Mouse (Mus musculus): ENCODE data around the gene Rpgrip1l. TPM values are rescaled to one million over a fixed set of nuclear protein-coding genes. Genes with fewer than 3 reads are reported as not detected.

Rpgrip1l gene
- polyA plus RNA-seq, 1 experiment from 2014 or later: 9.3 TPM

GRCm38 (mm10) chr8:91286237-91286636, 26.8 kb downstream of the Rpgrip1l start:
- WGBS: 72% methylated on average over 8 of the region's 8 CpGs

GRCm38 (mm10) chr8:91283815-91284214, 29.2 kb downstream of the Rpgrip1l start:
- Histone ChIP-seq H3K27ac (no peak overlapping the region), H3K4me2 (replicated peaks) (no peak overlapping the region), H3K36me3 (no peaks in the 10 kb centered on the region), H3K9me3 (no peaks in the 10 kb centered on the region), H3K27me3 (replicated peaks) (no peaks in the 10 kb centered on the region), H3K4me3 (replicated peaks) (no peak overlapping the region), H3K4me1 (replicated peaks) (no peaks in the 10 kb centered on the region), H3K9ac (no peak overlapping the region)
- ATAC-seq: no peak
- 86% methylated on average over 1 of the region's 1 CpGs for WGBS

More at GRCm38 (mm10) chr8:91286237-91286636, 26.8 kb downstream of the Rpgrip1l start:
- no peak overlapping the region for H3K9ac ChIP-seq
- no peak for ATAC-seq
- H3K27ac ChIP-seq: no peak overlapping the region
- no peak overlapping the region for H3K4me2 ChIP-seq (replicated peaks)
- H3K36me3 ChIP-seq: no peaks in the 10 kb centered on the region
- no peaks in the 10 kb centered on the region for H3K4me1 ChIP-seq (replicated peaks)
- H3K9me3 ChIP-seq: no peaks in the 10 kb centered on the region
- H3K4me3 ChIP-seq (replicated peaks): no peak overlapping the region
- no peaks in the 10 kb centered on the region for H3K27me3 ChIP-seq (replicated peaks)

- H3K4me1 ChIP-seq (replicated peaks): no peaks in the 10 kb centered on the region
- H3K9me3 ChIP-seq: no peaks in the 10 kb centered on the region
- no peak overlapping the region for H3K4me2 ChIP-seq (replicated peaks)
- no peaks in the 10 kb centered on the region for H3K36me3 ChIP-seq
- no peak for ATAC-seq
- 74% methylated on average over 5 of the region's 5 CpGs for WGBS
- H3K27ac ChIP-seq: no peak overlapping the region
- H3K27me3 ChIP-seq (replicated peaks): no peaks in the 10 kb centered on the region
- no peak overlapping the region for H3K4me3 ChIP-seq (replicated peaks)
- H3K9ac ChIP-seq: no peak overlapping the region
Measured at GRCm38 (mm10) chr8:91282655-91283054, 30.4 kb downstream of the Rpgrip1l start.

- H3K27ac ChIP-seq: no peak overlapping the region
- H3K4me2 ChIP-seq (replicated peaks): no peak overlapping the region
- H3K9ac ChIP-seq: no peak overlapping the region
- ATAC-seq: no peak
- no peaks in the 10 kb centered on the region for H3K9me3 ChIP-seq
- WGBS: 76% methylated on average over 8 of the region's 8 CpGs
- no peaks in the 10 kb centered on the region for H3K36me3 ChIP-seq
- no peak overlapping the region for H3K4me3 ChIP-seq (replicated peaks)
- no peaks in the 10 kb centered on the region for H3K27me3 ChIP-seq (replicated peaks)
- H3K4me1 ChIP-seq (replicated peaks): no peaks in the 10 kb centered on the region
Measured at GRCm38 (mm10) chr8:91281545-91281944, 31.5 kb downstream of the Rpgrip1l start.

- Histone ChIP-seq H3K4me2 (replicated peaks) (no peak overlapping the region), H3K36me3 (no peaks in the 10 kb centered on the region), H3K9ac (no peak overlapping the region), H3K4me1 (replicated peaks) (no peaks in the 10 kb centered on the region), H3K9me3 (no peaks in the 10 kb centered on the region), H3K27ac (no peak overlapping the region), H3K27me3 (replicated peaks) (no peaks in the 10 kb centered on the region), H3K4me3 (replicated peaks) (no peak overlapping the region)
- ATAC-seq: no peak
- 65% methylated on average over 11 of the region's 11 CpGs for WGBS
Measured at GRCm38 (mm10) chr8:91280467-91281212, 32.4 kb downstream of the Rpgrip1l start.

- Histone ChIP-seq H3K9ac (no peak overlapping the region), H3K9me3 (no peaks in the 10 kb centered on the region), H3K27me3 (replicated peaks) (no peaks in the 10 kb centered on the region), H3K27ac (no peak overlapping the region), H3K4me1 (replicated peaks) (no peaks in the 10 kb centered on the region), H3K4me2 (replicated peaks) (no peak overlapping the region), H3K36me3 (no peaks in the 10 kb centered on the region), H3K4me3 (replicated peaks) (no peak overlapping the region)
- ATAC-seq: no peak
- WGBS: 86% methylated on average over 5 of the region's 5 CpGs
Measured at GRCm38 (mm10) chr8:91278060-91278459, 35.0 kb downstream of the Rpgrip1l start.

GRCm38 (mm10) chr8:91276337-91276736, 36.7 kb downstream of the Rpgrip1l start:
- Histone ChIP-seq H3K9me3 (no peaks in the 10 kb centered on the region), H3K27ac (no peak overlapping the region), H3K36me3 (no peaks in the 10 kb centered on the region), H3K4me2 (replicated peaks) (no peak overlapping the region), H3K4me1 (replicated peaks) (no peaks in the 10 kb centered on the region), H3K4me3 (replicated peaks) (no peak overlapping the region), H3K9ac (no peak overlapping the region), H3K27me3 (replicated peaks) (no peaks in the 10 kb centered on the region)
- ATAC-seq: no peak
- 94% methylated on average over 2 of the region's 2 CpGs for WGBS

- no peak for ATAC-seq
Measured at GRCm38 (mm10) chr8:91273493-91273892, 39.6 kb downstream of the Rpgrip1l start.

GRCm38 (mm10) chr8:91269374-91269958, 43.6 kb downstream of the Rpgrip1l start:
- WGBS: 71% methylated on average over 2 of the region's 2 CpGs

More at GRCm38 (mm10) chr8:91273493-91273892, 39.6 kb downstream of the Rpgrip1l start:
- no peaks in the 10 kb centered on the region for H3K27me3 ChIP-seq (replicated peaks)
- no peak overlapping the region for H3K9ac ChIP-seq
- H3K27ac ChIP-seq: no peak overlapping the region
- no peaks in the 10 kb centered on the region for H3K36me3 ChIP-seq
- 95% methylated on average over 5 of the region's 5 CpGs for WGBS
- H3K9me3 ChIP-seq: no peaks in the 10 kb centered on the region
- no peaks in the 10 kb centered on the region for H3K4me1 ChIP-seq (replicated peaks)
- no peak overlapping the region for H3K4me3 ChIP-seq (replicated peaks)
- H3K4me2 ChIP-seq (replicated peaks): no peak overlapping the region

GRCm38 (mm10) chr8:91264564-91264963, 48.5 kb downstream of the Rpgrip1l start:
- no peaks in the 10 kb centered on the region for H3K36me3 ChIP-seq
- ATAC-seq: no peak

More at GRCm38 (mm10) chr8:91269374-91269958, 43.6 kb downstream of the Rpgrip1l start:
- Histone ChIP-seq H3K4me1 (replicated peaks) (no peaks in the 10 kb centered on the region), H3K36me3 (no peaks in the 10 kb centered on the region), H3K27ac (no peak overlapping the region), H3K9me3 (no peaks in the 10 kb centered on the region), H3K9ac (no peak overlapping the region), H3K4me2 (replicated peaks) (no peak overlapping the region), H3K27me3 (replicated peaks) (no peaks in the 10 kb centered on the region), H3K4me3 (replicated peaks) (no peak overlapping the region)
- ATAC-seq: no peak

GRCm38 (mm10) chr8:91263939-91264338, 49.1 kb downstream of the Rpgrip1l start:
- ATAC-seq: no peak
- 72% methylated on average over 3 of the region's 3 CpGs for WGBS

More at GRCm38 (mm10) chr8:91264564-91264963, 48.5 kb downstream of the Rpgrip1l start:
- Histone ChIP-seq H3K4me2 (replicated peaks) (no peak overlapping the region), H3K27me3 (replicated peaks) (no peaks in the 10 kb centered on the region), H3K4me3 (replicated peaks) (no peak overlapping the region), H3K4me1 (replicated peaks) (no peaks in the 10 kb centered on the region), H3K27ac (no peak overlapping the region), H3K9me3 (no peaks in the 10 kb centered on the region), H3K9ac (no peak overlapping the region)

GRCm38 (mm10) chr8:91261598-91261997, 51.5 kb downstream of the Rpgrip1l start:
- H3K27ac ChIP-seq: no peak overlapping the region
- no peaks in the 10 kb centered on the region for H3K4me1 ChIP-seq (replicated peaks)
- H3K4me2 ChIP-seq (replicated peaks): no peak overlapping the region
- H3K27me3 ChIP-seq (replicated peaks): no peaks in the 10 kb centered on the region
- no peak for ATAC-seq
- WGBS: 71% methylated on average over 2 of the region's 2 CpGs
- H3K9ac ChIP-seq: no peak overlapping the region
- H3K4me3 ChIP-seq (replicated peaks): no peak overlapping the region
- H3K9me3 ChIP-seq: no peaks in the 10 kb centered on the region
- no peaks in the 10 kb centered on the region for H3K36me3 ChIP-seq

More at GRCm38 (mm10) chr8:91263939-91264338, 49.1 kb downstream of the Rpgrip1l start:
- Histone ChIP-seq H3K4me1 (replicated peaks) (no peaks in the 10 kb centered on the region), H3K4me3 (replicated peaks) (no peak overlapping the region), H3K27ac (no peak overlapping the region), H3K4me2 (replicated peaks) (no peak overlapping the region), H3K9me3 (no peaks in the 10 kb centered on the region), H3K36me3 (no peaks in the 10 kb centered on the region), H3K27me3 (replicated peaks) (no peaks in the 10 kb centered on the region), H3K9ac (no peak overlapping the region)

GRCm38 (mm10) chr8:91250966-91251365, 62.1 kb downstream of the Rpgrip1l start:
- ATAC-seq: no peak
- H3K27ac ChIP-seq: no peak overlapping the region
- no peak overlapping the region for H3K4me3 ChIP-seq (replicated peaks)
- 90% methylated on average over 6 of the region's 6 CpGs for WGBS
- no peaks in the 10 kb centered on the region for H3K9me3 ChIP-seq
- no peaks in the 10 kb centered on the region for H3K27me3 ChIP-seq (replicated peaks)
- H3K4me1 ChIP-seq (replicated peaks): no peaks in the 10 kb centered on the region
- H3K4me2 ChIP-seq (replicated peaks): no peak overlapping the region
- no peak overlapping the region for H3K9ac ChIP-seq
- H3K36me3 ChIP-seq: no peaks in the 10 kb centered on the region
